In the genomic region with DNA sequence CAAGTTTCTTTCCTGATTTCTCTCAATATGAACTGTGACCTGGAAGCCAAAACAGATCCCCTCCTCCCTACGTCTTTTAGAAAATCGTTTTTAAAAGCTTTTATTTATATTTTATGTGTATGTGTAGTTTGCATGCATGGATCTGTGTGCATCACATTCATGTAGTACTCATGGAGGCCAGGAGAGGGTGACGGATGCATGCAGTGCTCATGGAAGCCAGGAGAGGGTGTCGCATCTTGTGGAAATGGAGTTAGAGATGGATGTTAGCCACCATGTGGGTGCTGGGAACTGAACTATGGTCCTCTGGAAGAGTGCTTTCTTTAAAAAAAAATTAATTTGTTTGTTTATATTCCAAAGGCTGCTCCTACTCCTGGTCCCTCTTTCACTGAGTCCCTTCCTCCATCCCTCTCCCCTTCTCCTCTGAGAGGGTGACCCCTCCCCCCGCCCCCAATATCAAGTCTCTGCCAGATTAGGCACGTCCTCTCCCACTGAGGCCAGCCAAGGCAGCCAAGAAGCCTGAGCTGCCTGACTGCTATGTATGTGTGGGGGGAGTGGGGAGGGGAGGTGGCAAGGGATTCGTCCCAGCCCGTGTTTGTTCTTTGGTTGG, we compare ENCODE assay signal across 18 mouse cellular contexts. TPM values are rescaled to one million over a fixed set of nuclear protein-coding genes. Genes with fewer than 3 reads are reported as not detected.
DNase-seq lines count a peak whose midpoint lies in the region; ATAC-seq and TF ChIP-seq lines count a peak whose summit lies in the region.
"Had no signal": no experiment of that assay in that cellular context is flagged by ENCODE, and none has a peak within 500 bp of the region (broad histone marks: within the 10 kb centered on the region; RNA-seq: fewer than 3 reads in every experiment).

No protein-coding gene starts in this region.

- no peaks in the 10 kb centered on the region for H3K36me3 ChIP-seq in kidney, adult 2 months (ENCODE audit: control insufficient read depth, insufficient read depth, low read length)
- H3K36me3 ChIP-seq in lung, embryonic 16.5 days (ENCODE audit: control insufficient read depth, insufficient read depth, low read length) = no peaks in the 10 kb centered on the region
- no peaks in the 10 kb centered on the region; a peak in 2 of 4 replicates for H3K36me3 ChIP-seq in MEL (ENCODE audit: control insufficient read depth in 1 of 2, insufficient read depth in 2 of 2, low read length in 2 of 2)
- H3K36me3 ChIP-seq in stomach, embryonic 16.5 days (ENCODE audit: control insufficient read depth, insufficient read depth, low read length) = 0 out of 2 replicates have a peak, but pooled peaks cover 3% of the 10 kb centered on the region
- H3K36me3 ChIP-seq: embryonic facial prominence, embryonic 12.5 days had no signal

- H3K4me3 ChIP-seq in kidney, adult 2 months (ENCODE audit: insufficient read depth, low read depth, low read length) = peak overlapping the region; percentile 51
- H3K4me3 ChIP-seq in lung, embryonic 16.5 days (ENCODE audit: low read length) = no peak overlapping the region
- no peak overlapping the region for H3K4me3 ChIP-seq in MEL (ENCODE audit: control insufficient read depth in 1 of 2, insufficient read depth in 1 of 2, low read depth in 2 of 2, low read length in 2 of 2)
- no peak overlapping the region for H3K4me3 ChIP-seq in stomach, embryonic 16.5 days (replicated peaks; ENCODE audit: low read length)
- H3K4me3 ChIP-seq: embryonic facial prominence, embryonic 12.5 days; limb, embryonic 13.5 days had no signal

- no peak overlapping the region for H3K4me2 ChIP-seq in lung, embryonic 16.5 days (ENCODE audit: low read depth, low read length)
- H3K4me2 ChIP-seq in stomach, embryonic 16.5 days (ENCODE audit: low read depth, low read length) = no peak overlapping the region
- H3K4me2 ChIP-seq: embryonic facial prominence, embryonic 12.5 days; limb, embryonic 13.5 days had no signal

- TF ChIP-seq EP300 in MEL (IDR thresholded peaks at IDR 0.05; ENCODE audit: low read depth in 1 of 2, low read length in 2 of 2) = no peak

- peak; percentile 42; the same call in 1 of the 2 replicates for TF ChIP-seq CTCF in kidney, adult 2 months (conservative IDR thresholded peaks at IDR 0.05; ENCODE audit: insufficient read depth, insufficient read length, low read depth, low read length)
- TF ChIP-seq CTCF in MEL (IDR thresholded peaks at IDR 0.05 in 2 of 3, conservative IDR thresholded peaks at IDR 0.05 in 1 of 3; ENCODE audit: control insufficient read depth in 1 of 3, insufficient read depth in 1 of 3, low read depth in 2 of 3, low read length in 3 of 3, poor library complexity in 1 of 3, severe bottlenecking in 1 of 3) = peak in 2 of 3 experiments; percentile 19 to 46; a peak in 4 of 6 replicates

- no peaks in the 10 kb centered on the region for H3K79me2 ChIP-seq in MEL (ENCODE audit: control insufficient read depth, insufficient read depth, low read length, poor library complexity)

- DNase-seq in kidney, adult 2 months = no peak
- no peak for DNase-seq in kidney, adult 11 months
- no peak for DNase-seq in lung, postnatal 25 days (ENCODE audit: low spot score)
- peak; percentile 26 for DNase-seq in MEL (ENCODE audit: low read depth, low spot score)
- no peak for DNase-seq in testis, postnatal 14 days (ENCODE audit: low spot score)
- DNase-seq: adrenal gland, postnatal 25 days; kidney, postnatal 36 days; right cerebral cortex, adult 18-20 months; thymus, adult 18-20 months had no signal

- peak; percentile 46 for ATAC-seq in lung, embryonic 16.5 days (ENCODE audit: low read depth)
- 0 out of 2 replicates have a peak, but pooled peaks have one; percentile 11 for ATAC-seq in stomach, embryonic 16.5 days (ENCODE audit: insufficient read depth, low FRiP score)
- ATAC-seq: hindbrain, embryonic 16.5 days had no signal

- TF ChIP-seq RAD21 in MEL (IDR thresholded peaks at IDR 0.05; ENCODE audit: low read depth, low read length) = no peak

- H3K27ac ChIP-seq in kidney, adult 2 months (ENCODE audit: insufficient read depth, low read depth, low read length) = peak overlapping the region; percentile 99
- no peak overlapping the region for H3K27ac ChIP-seq in lung, embryonic 16.5 days (ENCODE audit: low read length)
- H3K27ac ChIP-seq in MEL (ENCODE audit: control insufficient read depth, low read depth, low read length) = no peak overlapping the region
- H3K27ac ChIP-seq in stomach, embryonic 16.5 days (ENCODE audit: low read length) = no peak overlapping the region
- H3K27ac ChIP-seq: embryonic facial prominence, embryonic 12.5 days; limb, embryonic 13.5 days had no signal

- H3K9me3 ChIP-seq in lung, embryonic 16.5 days (ENCODE audit: control insufficient read depth, low read length) = peaks cover 2% of the 10 kb centered on the region; the same call in 1 of the 2 replicates
- H3K9me3 ChIP-seq in MEL (replicated peaks; ENCODE audit: insufficient read depth, low read length) = no peaks in the 10 kb centered on the region
- H3K9me3 ChIP-seq in stomach, embryonic 16.5 days (replicated peaks; ENCODE audit: control insufficient read depth, low read length) = no peaks in the 10 kb centered on the region
- H3K9me3 ChIP-seq: embryonic facial prominence, embryonic 12.5 days had no signal

- no peaks in the 10 kb centered on the region for H3K27me3 ChIP-seq in kidney, adult 2 months (replicated peaks; ENCODE audit: control insufficient read depth, insufficient read depth, low read length)
- H3K27me3 ChIP-seq in lung, embryonic 16.5 days (ENCODE audit: control insufficient read depth, insufficient read depth, low read depth, low read length) = no peaks in the 10 kb centered on the region
- H3K27me3 ChIP-seq in MEL (ENCODE audit: control insufficient read depth in 1 of 2, insufficient read depth in 2 of 2, low read length in 2 of 2) = no peaks in the 10 kb centered on the region
- H3K27me3 ChIP-seq in stomach, embryonic 16.5 days (ENCODE audit: control insufficient read depth, insufficient read depth, low read length) = no peaks in the 10 kb centered on the region
- H3K27me3 ChIP-seq: CH12.LX; embryonic facial prominence, embryonic 12.5 days; limb, embryonic 13.5 days had no signal

- TF ChIP-seq POLR2A in kidney, adult 2 months (IDR thresholded peaks at IDR 0.05; ENCODE audit: low read depth, low read length) = no peak
- no peak for TF ChIP-seq POLR2A in MEL (IDR thresholded peaks at IDR 0.05; ENCODE audit: control insufficient read depth in 1 of 2, insufficient read depth in 1 of 2, low read depth in 1 of 2, low read length in 2 of 2, poor library complexity in 1 of 2)

- 77% methylated on average over 8 of the region's 8 CpGs for WGBS in kidney, adult 2 months
- WGBS in lung, embryonic 16.5 days = 65% methylated on average over 8 of the region's 8 CpGs
- 84% methylated on average over 8 of the region's 8 CpGs for WGBS in stomach, embryonic 16.5 days

- H3K9ac ChIP-seq in lung, embryonic 16.5 days (ENCODE audit: low read length) = no peak overlapping the region
- H3K9ac ChIP-seq in MEL (ENCODE audit: control insufficient read depth, low read depth, low read length, poor library complexity, severe bottlenecking) = no peak overlapping the region
- no peak overlapping the region for H3K9ac ChIP-seq in stomach, embryonic 16.5 days (ENCODE audit: low read length)
- H3K9ac ChIP-seq: embryonic facial prominence, embryonic 12.5 days; limb, embryonic 13.5 days had no signal

- H3K4me1 ChIP-seq in kidney, adult 2 months (ENCODE audit: control insufficient read depth, insufficient read depth, low read length) = peaks cover 16% of the 10 kb centered on the region
- no peaks in the 10 kb centered on the region for H3K4me1 ChIP-seq in lung, embryonic 16.5 days (replicated peaks; ENCODE audit: control insufficient read depth, insufficient read depth, low read length)
- H3K4me1 ChIP-seq in MEL (ENCODE audit: control insufficient read depth in 1 of 2, insufficient read depth in 2 of 2, low read length in 2 of 2) = peaks cover 0 to 3% of the 10 kb centered on the region in 2 experiments; a peak in 2 of 4 replicates
- no peaks in the 10 kb centered on the region for H3K4me1 ChIP-seq in stomach, embryonic 16.5 days (ENCODE audit: control insufficient read depth, insufficient read depth, low read length)

TF ChIP-seq in MEL, 35 proteins besides CTCF, POLR2A, EP300 and RAD21:
- TF ChIP-seq RCOR1 (IDR thresholded peaks at IDR 0.05; ENCODE audit: low read depth, low read length) (no peak), CHD1 (IDR thresholded peaks at IDR 0.05; ENCODE audit: low read depth, low read length) (no peak), BHLHE40 (IDR thresholded peaks at IDR 0.05; ENCODE audit: borderline replicate concordance, low read depth, low read length) (no peak), MAZ (IDR thresholded peaks at IDR 0.05; ENCODE audit: low read depth, low read length) (no peak), MYC (IDR thresholded peaks at IDR 0.05; ENCODE audit: low read depth, low read length) (no peak), NRF1 (IDR thresholded peaks at IDR 0.05; ENCODE audit: insufficient read depth, low read depth, low read length, poor library complexity, severe bottlenecking) (no peak), ETS1 (IDR thresholded peaks at IDR 0.05; ENCODE audit: low read depth, low read length) (no peak), NELFE (IDR thresholded peaks at IDR 0.05; ENCODE audit: low read depth, low read length) (no peak), ZC3H11A (IDR thresholded peaks at IDR 0.05; ENCODE audit: low read depth, low read length) (no peak), TCF12 (IDR thresholded peaks at IDR 0.05; ENCODE audit: low read depth, low read length) (no peak), TAL1 (IDR thresholded peaks at IDR 0.05; ENCODE audit: low read length) (no peak), JUND (IDR thresholded peaks at IDR 0.05; ENCODE audit: low read depth, low read length) (no peak), ZMIZ1 (IDR thresholded peaks at IDR 0.05; ENCODE audit: low read depth, low read length) (no peak), CHD2 (IDR thresholded peaks at IDR 0.05; ENCODE audit: low read length) (no peak)

RNA-seq across cellular contexts. Expression of gene Fbxo7, which starts 34.6 kb away (rescaled TPM):
- polyA plus RNA-seq in kidney, adult 2 months (2012; rRNA removed) = 81.5 and 81.6 TPM in 2 replicates
- polyA plus RNA-seq in lung, embryonic 16.5 days (2015; fragmentation: Nextera tagmentation; extraction: Ambion mirVana) = 25.0 and 26.7 TPM in 2 replicates
- 23.2 and 24.5 TPM in 2 replicates for total RNA-seq in MEL (2012; rRNA removed)
- 100 to 1,000 TPM in 1 of 2 experiments, 10 to 100 TPM in 1; 34.8 to 131 TPM for polyA plus RNA-seq in MEL (2012; ENCODE audit: insufficient read depth in 1 of 2, insufficient read length in 2 of 2, low read depth in 1 of 2, low replicate concordance in 2 of 2, missing spikeins in 1 of 2)
- polyA plus RNA-seq in stomach, embryonic 16.5 days (2015; fragmentation: Nextera tagmentation; extraction: Ambion mirVana) = 38.0 and 39.2 TPM in 2 replicates

RNA-seq across cellular contexts. Expression of gene Bpifc, which starts 44.7 kb away (rescaled TPM):
- polyA plus RNA-seq in kidney, adult 2 months (2012; rRNA removed) = 0.08 and 0.11 TPM in 2 replicates
- 0.13 and 0.28 TPM in 2 replicates for polyA plus RNA-seq in lung, embryonic 16.5 days (2015; fragmentation: Nextera tagmentation; extraction: Ambion mirVana)
- total RNA-seq in MEL (2012; rRNA removed) = not detected in 2 replicates
- polyA plus RNA-seq in MEL (2012; ENCODE audit: insufficient read depth in 1 of 2, insufficient read length in 2 of 2, low read depth in 1 of 2, low replicate concordance in 2 of 2, missing spikeins in 1 of 2) = under 1 TPM in 1 of 2 experiments, not detected in 1; 0.03 TPM
- polyA plus RNA-seq in stomach, embryonic 16.5 days (2015; fragmentation: Nextera tagmentation; extraction: Ambion mirVana) = 3.0 and 6.3 TPM in 2 replicates
- total RNA-seq: CH12.LX; megakaryocyte-erythroid progenitor cell, adult 5-6 weeks; neutrophil, adult 5-6 weeks had no signal
- polyA plus RNA-seq: embryonic facial prominence, embryonic 12.5 days; heart, postnatal 0 days had no signal
